Mouse (Mus musculus) frontal cortex, postnatal 14 days (tissue): ENCODE results near the gene 1500009L16Rik.

Source experiments
- DNase-seq, 2 experiments: peaks; one replicate each; pipeline ENCODE4 v3.0.0; 2022; ENCODE audit warnings: low spot score in 2 of 2

1500009L16Rik gene

GRCm38 (mm10) chr10:83722579-83723031 is at the start of gene 1500009L16Rik:
Gene 1500009L16Rik, plus strand, starts transcription at chr10:83722865.
- DNase-seq: peak; percentile 53 to 67

DNA sequence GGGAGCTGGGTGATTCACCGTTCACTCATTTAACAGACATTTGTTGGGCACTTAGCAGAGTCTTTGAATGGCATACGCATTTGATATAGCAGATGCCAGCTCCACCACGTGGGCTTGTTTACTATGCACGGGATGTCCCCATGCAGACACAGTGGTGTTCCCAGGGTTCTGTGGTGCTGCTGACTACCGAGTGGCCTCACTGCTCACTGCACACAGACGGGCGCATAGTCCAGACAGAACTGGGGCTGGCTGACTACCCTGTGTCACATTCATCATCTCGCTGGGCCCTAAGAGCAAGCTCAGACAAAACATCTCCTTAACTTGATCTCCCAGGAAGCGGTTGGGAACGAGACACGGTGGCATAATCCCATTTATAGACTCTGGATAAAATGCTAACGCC is 41.3 kb upstream of the 1500009L16Rik start:
- DNase-seq: no peak

GRCm38 (mm10) chr10:83688215-83688614 is 34.5 kb upstream of the 1500009L16Rik start:
- DNase-seq: no peak

DNA sequence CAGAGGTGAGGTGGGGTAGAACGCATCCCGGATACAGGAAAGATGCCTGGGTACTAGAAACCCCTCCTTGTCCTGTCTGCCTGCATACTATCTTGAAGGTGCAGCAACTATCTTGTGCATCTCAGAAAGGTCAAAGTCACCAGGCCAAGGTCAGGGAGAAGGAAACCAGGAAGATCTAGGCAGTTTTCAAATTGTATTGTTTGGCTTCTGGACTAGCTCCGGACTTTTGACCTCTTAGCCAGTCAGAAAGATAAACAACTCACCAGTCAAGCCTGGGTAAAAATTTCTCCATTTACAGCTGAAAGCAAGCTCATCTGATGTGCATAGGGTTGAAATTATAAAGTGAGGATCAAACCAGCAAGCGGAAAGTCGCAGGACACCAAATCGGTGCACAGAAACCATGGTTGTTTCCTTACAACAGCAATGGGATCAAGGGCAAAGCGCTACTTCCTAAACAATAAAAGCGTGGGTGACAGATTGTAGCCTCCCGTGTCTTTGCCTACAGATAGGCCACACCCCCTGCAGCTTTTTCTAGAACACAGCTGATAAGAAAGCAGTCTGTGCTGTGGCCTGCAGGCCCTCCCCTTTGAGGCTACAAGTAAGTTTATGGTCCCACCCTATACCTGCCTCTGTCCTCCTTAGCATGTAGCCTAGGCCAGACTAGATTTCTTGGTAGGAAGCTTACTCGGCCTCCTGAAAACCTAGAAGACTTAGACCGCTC is 30.3 kb upstream of the 1500009L16Rik start:
- no peak for DNase-seq

DNA sequence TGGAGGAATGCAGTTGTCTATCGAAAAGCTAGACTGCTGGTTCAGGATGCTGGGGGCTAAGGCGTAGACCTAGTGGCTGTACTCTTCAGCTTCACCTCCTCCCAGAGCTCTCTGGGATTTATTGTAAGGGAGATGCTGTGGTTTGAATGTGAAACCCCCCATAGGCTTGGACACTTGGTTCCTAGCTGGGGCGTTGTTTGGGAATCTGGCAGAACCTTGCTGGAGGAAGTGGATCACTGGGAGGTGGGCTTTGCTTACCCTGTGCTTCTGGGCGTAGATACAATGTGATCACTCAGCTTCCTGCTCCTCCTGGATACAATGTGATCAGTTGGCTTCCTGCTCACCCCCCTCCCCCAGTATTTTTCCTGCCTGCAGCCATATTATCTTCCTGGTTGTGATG is 26.4 kb upstream of the 1500009L16Rik start:
- DNase-seq: no peak

GRCm38 (mm10) chr10:83706628-83707027 is 16.0 kb upstream of the 1500009L16Rik start:
- no peak for DNase-seq

DNA sequence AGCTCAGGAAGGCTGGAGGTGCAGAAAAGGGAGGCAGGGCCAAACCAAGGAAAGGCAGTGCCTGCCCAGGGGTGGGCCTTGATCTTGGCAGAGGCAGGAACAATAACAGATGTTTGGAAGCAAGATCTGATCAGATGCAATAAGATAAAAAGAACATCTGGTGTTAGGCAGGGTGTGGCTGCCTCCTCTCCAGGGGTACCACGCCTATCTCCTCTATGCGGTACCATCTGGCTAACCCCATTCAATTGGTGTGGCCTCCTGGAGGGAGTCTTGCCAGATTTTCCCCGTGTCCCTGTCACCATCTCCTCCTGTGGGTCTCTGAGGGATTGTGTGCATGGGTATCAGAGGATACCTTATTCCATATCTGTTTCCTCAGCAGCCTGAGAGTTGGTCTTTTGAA is 12.7 kb upstream of the 1500009L16Rik start:
- no peak for DNase-seq

DNA sequence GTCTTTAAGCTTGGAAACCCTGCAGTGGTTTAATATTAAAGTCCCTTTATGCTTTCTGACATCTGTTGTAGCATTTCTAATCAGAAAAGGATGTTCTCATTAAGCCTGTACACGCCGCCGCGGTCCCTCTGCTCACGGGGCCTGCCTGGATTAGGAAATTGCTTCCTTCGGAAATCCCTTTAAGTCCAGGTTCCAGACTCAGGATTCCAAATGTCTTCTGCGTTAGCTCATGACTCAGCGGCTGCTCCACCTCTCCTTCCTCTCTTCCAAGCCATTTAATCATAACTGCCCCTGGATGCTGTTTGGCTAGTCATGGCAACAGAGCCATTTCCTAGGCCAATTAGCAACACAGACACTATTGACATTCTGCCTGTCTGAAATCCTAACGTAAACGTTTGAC is 10.9 kb upstream of the 1500009L16Rik start:
- DNase-seq: no peak

- DNase-seq: no peak
Observed at GRCm38 (mm10) chr10:83718855-83719474, 3.7 kb upstream of the 1500009L16Rik start.

- DNase-seq: peak in 1 of 2 experiments; percentile 9
Observed at GRCm38 (mm10) chr10:83723055-83723454, 390 bp downstream of the 1500009L16Rik start.

- DNase-seq: no peak
Observed at GRCm38 (mm10) chr10:83724351-83725059, 1.8 kb downstream of the 1500009L16Rik start.

GRCm38 (mm10) chr10:83726164-83726563 is 3.5 kb downstream of the 1500009L16Rik start:
- DNase-seq: no peak

DNA sequence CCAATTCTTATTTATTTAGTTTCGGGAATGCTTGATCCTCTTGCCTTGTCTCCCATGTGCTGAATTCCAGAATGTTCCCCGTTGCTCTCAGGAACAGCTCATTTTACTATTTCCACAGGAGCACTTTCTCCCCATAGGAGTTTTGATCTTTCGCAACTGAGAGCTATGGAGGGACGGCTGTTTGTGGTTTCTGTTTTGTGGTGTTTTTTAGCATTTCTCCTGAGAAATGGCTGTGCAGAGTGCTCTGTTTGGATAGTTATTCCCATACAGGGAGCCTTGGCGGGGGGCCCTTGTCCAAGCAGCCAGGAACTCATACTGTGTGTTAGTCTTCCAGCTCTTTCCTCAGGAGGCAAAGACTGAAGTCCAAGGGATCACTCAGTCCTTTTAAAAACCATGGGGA is 5.2 kb downstream of the 1500009L16Rik start:
- no peak for DNase-seq

DNA sequence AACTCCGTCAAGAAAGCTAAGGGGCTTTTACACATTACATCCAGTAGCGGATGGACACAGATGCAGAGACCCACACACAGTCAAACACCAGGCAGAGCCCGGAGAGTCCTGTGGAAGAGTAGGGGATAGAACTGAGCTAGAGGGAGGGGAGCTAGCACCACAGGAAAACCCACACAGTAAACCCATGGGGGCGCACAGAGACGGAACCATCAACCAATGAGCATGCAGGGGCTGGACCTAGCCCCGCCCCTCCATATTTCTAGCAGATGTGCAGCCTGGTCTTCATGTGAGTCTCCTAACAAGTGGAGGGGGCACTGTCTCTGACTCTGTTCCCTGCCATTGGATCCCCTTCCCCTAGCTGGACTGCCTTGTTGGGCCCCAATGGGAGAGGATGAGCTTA is 5.9 kb downstream of the 1500009L16Rik start:
- DNase-seq: no peak

- DNase-seq: no peak
Observed at GRCm38 (mm10) chr10:83729076-83729475, 6.4 kb downstream of the 1500009L16Rik start.

DNA sequence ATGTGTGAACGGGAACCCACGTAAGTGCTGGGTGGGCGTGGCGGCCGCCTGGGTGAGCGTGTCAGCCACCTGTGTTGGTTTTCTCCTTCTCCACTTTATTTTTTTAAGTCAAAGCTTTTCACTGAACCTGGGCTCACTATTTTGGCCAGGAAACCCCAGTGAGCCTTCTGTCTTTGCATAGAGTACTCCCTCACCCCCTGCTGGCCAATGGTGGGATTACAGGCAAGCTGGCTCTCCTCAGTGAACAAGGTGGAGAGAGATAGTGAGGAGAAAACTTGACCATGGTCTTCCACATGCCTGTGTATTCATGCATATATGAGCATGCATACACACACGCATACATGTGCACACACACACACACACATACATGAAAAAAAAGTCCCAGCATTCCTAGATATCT is 6.8 kb downstream of the 1500009L16Rik start:
- peak; percentile 62 to 91 for DNase-seq

GRCm38 (mm10) chr10:83733725-83734124 is 11.1 kb downstream of the 1500009L16Rik start:
- no peak for DNase-seq

DNA sequence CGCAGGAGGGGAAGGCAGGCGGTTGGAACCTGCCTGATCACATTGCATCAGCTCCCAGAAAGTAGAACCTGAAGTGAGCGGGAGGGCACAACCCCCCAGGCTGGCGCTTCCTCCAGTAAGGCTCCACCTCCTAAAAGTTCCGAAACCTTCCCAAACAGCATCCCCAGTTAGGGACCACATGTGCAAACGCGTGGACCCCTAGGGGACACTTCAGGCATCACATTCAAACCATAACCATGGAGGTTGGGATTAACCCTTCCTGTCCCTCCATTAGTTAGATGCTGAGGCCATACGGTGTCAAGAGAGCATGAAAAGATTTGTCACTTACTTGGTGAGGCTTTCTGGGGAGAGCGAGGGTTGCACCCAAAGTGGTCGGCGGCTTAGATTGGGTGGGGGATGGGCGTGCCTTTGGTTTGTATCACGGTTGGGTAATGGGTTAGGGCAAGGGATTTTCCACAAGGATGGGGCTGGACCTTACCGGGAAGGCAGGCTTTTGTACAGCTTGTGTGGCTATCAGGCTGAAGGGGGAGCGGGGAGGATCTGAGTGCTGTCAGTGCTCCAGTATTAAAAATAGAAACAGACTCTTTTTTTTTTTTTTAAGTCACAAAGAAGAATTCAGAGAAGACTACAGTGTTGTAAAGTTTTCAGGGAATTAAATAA is 16.5 kb downstream of the 1500009L16Rik start:
- DNase-seq: no peak

GRCm38 (mm10) chr10:83744656-83745055 is 22.0 kb downstream of the 1500009L16Rik start:
- no peak for DNase-seq

GRCm38 (mm10) chr10:83753056-83753455 is 30.4 kb downstream of the 1500009L16Rik start:
- no peak for DNase-seq

- DNase-seq: no peak
Observed at GRCm38 (mm10) chr10:83757343-83757962, 34.8 kb downstream of the 1500009L16Rik start.

DNA sequence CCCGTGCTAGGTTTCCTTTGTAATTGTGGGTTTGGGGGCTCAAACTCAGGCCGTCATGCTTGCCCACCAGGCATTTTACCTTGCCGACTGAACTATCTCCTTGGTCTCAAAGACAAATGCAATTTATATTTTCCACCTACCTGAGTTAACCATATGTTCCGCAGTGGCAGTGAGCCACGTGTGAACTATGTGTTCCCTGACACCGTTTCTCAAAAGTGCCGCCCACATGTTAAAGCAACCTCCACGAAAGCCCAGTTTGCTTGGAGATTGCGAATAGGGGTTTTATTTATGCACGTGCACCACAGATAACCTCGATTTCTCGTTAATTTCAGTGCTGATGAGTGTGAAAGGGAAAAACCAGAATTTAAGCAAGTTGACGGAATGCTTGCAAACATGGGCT is 36.1 kb downstream of the 1500009L16Rik start:
- no peak for DNase-seq
